Mouse (Mus musculus) liver, embryonic 11.5 days (tissue): ENCODE data around the gene Cldn7. TPM values are rescaled to one million over a fixed set of nuclear protein-coding genes. Genes with fewer than 3 reads are reported as not detected.

Experiments
- ATAC-seq: fragments of 200-750 bp; cut with Nextera tagmentation; replicated peaks from 2 replicates; pipeline ENCODE4 v1.8.0; 2017; ENCODE audit warnings: moderate number of reproducible peaks, mild to moderate bottlenecking, moderate TSS enrichment, moderate library complexity; ENCODE audit not compliant: low FRiP score
- DNase-seq: peaks from one replicate; pipeline ENCODE4 v3.0.0-alpha.2; 2017; ENCODE audit warnings: low spot score
- H3K27ac ChIP-seq: fragments of 300-500 bp; sonication (generic); 2 replicates; pipeline ENCODE4 v1.5.1; 2014; ENCODE audit warnings: mild to moderate bottlenecking, low read depth, low read length, control low read depth
- H3K27me3 ChIP-seq: fragments of 300-500 bp; sonication (generic); replicated peaks from 2 replicates; pipeline ENCODE4 v1.6.1; 2014; ENCODE audit warnings: low read length, mixed read lengths; ENCODE audit not compliant: control insufficient read depth, insufficient read depth
- H3K36me3 ChIP-seq: fragments of 300-500 bp; sonication (generic); 2 replicates; pipeline ENCODE4 v1.6.1; 2014; ENCODE audit warnings: mild to moderate bottlenecking, low read length, moderate library complexity, mixed read lengths; ENCODE audit not compliant: control insufficient read depth, insufficient read depth
- H3K4me1 ChIP-seq: fragments of 300-500 bp; sonication (generic); replicated peaks from 2 replicates; pipeline ENCODE4 v1.6.1; 2014; ENCODE audit warnings: low read length, mixed read lengths; ENCODE audit not compliant: control insufficient read depth, insufficient read depth
- H3K4me2 ChIP-seq: fragments of 300-500 bp; sonication (generic); 2 replicates; pipeline ENCODE4 v1.6.1; 2014; ENCODE audit warnings: mild to moderate bottlenecking, control low read depth, moderate library complexity
- H3K4me3 ChIP-seq: fragments of 300-500 bp; sonication (generic); 2 replicates; pipeline ENCODE4 v1.5.1; 2014; ENCODE audit warnings: low read depth, low read length, control low read depth
- H3K9ac ChIP-seq: fragments of 300-500 bp; sonication (generic); 2 replicates; pipeline ENCODE4 v1.6.1; 2014; ENCODE audit warnings: low read depth, low read length, control low read depth
- H3K9me3 ChIP-seq: fragments of 300-500 bp; sonication (generic); 2 replicates; pipeline ENCODE4 v1.6.1; 2016; ENCODE audit warnings: low read length, inconsistent platforms, mixed read lengths; ENCODE audit not compliant: control insufficient read depth
- WGBS: fragments of 180-500 bp; shearing (Covaris S2); extraction: QIAGEN DNeasy Blood & Tissue Kit; methylation state at CpG from one replicate; pipeline ENCODE4 v1.1.7; 2014; 5-methylcytosine and 5-hydroxymethylcytosine counted together
- polyA plus RNA-seq: library from polyadenylated mRNA; unstranded; fragments of >200 nt; fragmentation: Nextera tagmentation; extraction: Ambion mirVana; gene quantifications from 2 replicates; pipeline ENCODE4 v1.2.1, GENCODE M21; 2014

Cldn7 gene
- polyA plus RNA-seq, 1 experiment from 2014 or later: 4.0 TPM

- peak overlapping the region; percentile 43; the same call in 1 of the 2 replicates for H3K4me3 ChIP-seq
- H3K4me2 ChIP-seq: peak overlapping the region; percentile 90
- H3K9me3 ChIP-seq: no peaks in the 10 kb centered on the region
- no peak overlapping the region for H3K27ac ChIP-seq
- no peak overlapping the region for H3K9ac ChIP-seq
- ATAC-seq (no peak), DNase-seq (no peak)
- peaks cover 63% of the 10 kb centered on the region for H3K27me3 ChIP-seq
- H3K36me3 ChIP-seq: no peaks in the 10 kb centered on the region
- peaks cover 19% of the 10 kb centered on the region for H3K4me1 ChIP-seq
- WGBS: 45% methylated on average over 9 of the region's 9 CpGs
These were observed 27.7 kb upstream of the Cldn7 start for GRCm38 (mm10) chr11:69936714-69937347.

GRCm38 (mm10) chr11:69937385-69937784, 27.2 kb upstream of the Cldn7 start:
- 33% methylated on average over 4 of the region's 4 CpGs for WGBS
- no peak overlapping the region for H3K4me2 ChIP-seq
- H3K27ac ChIP-seq: no peak overlapping the region
- no peak overlapping the region for H3K9ac ChIP-seq
- H3K9me3 ChIP-seq: no peaks in the 10 kb centered on the region
- H3K4me1 ChIP-seq: peaks cover 19% of the 10 kb centered on the region
- H3K4me3 ChIP-seq: no peak overlapping the region
- DNase-seq (no peak), ATAC-seq (no peak)
- no peaks in the 10 kb centered on the region for H3K36me3 ChIP-seq
- H3K27me3 ChIP-seq: peaks cover 63% of the 10 kb centered on the region

GRCm38 (mm10) chr11:69937834-69938233, 26.7 kb upstream of the Cldn7 start:
- H3K36me3 ChIP-seq: no peaks in the 10 kb centered on the region
- peaks cover 66% of the 10 kb centered on the region for H3K27me3 ChIP-seq
- H3K4me2 ChIP-seq: no peak overlapping the region
- H3K27ac ChIP-seq: no peak overlapping the region
- no peak for ATAC-seq
- no peak overlapping the region for H3K4me3 ChIP-seq
- no peaks in the 10 kb centered on the region for H3K9me3 ChIP-seq
- H3K4me1 ChIP-seq: peaks cover 17% of the 10 kb centered on the region
- H3K9ac ChIP-seq: no peak overlapping the region
- WGBS: 64% methylated on average over 5 of the region's 5 CpGs
- no peak for DNase-seq

- no peaks in the 10 kb centered on the region for H3K9me3 ChIP-seq
- H3K36me3 ChIP-seq: no peaks in the 10 kb centered on the region
- no peak overlapping the region for H3K27ac ChIP-seq
- H3K4me3 ChIP-seq: no peak overlapping the region
- 34% methylated on average over 9 of the region's 9 CpGs for WGBS
- ATAC-seq (no peak), DNase-seq (no peak)
- no peak overlapping the region for H3K9ac ChIP-seq
- H3K4me1 ChIP-seq: peaks cover 17% of the 10 kb centered on the region
- H3K27me3 ChIP-seq: peaks cover 71% of the 10 kb centered on the region
- H3K4me2 ChIP-seq: no peak overlapping the region
These were observed 26.1 kb upstream of the Cldn7 start for GRCm38 (mm10) chr11:69938401-69938979.

- H3K27me3 ChIP-seq: peaks cover 71% of the 10 kb centered on the region
- no peak overlapping the region for H3K4me3 ChIP-seq
- no peaks in the 10 kb centered on the region for H3K9me3 ChIP-seq
- H3K36me3 ChIP-seq: no peaks in the 10 kb centered on the region
- 58% methylated on average over 5 of the region's 5 CpGs for WGBS
- H3K27ac ChIP-seq: no peak overlapping the region
- peaks cover 17% of the 10 kb centered on the region for H3K4me1 ChIP-seq
- no peak for ATAC-seq
- no peak overlapping the region for H3K9ac ChIP-seq
- H3K4me2 ChIP-seq: no peak overlapping the region
- no peak for DNase-seq
These were observed 25.4 kb upstream of the Cldn7 start for GRCm38 (mm10) chr11:69939181-69939580.

- H3K36me3 ChIP-seq: 0 out of 2 replicates have a peak, but pooled peaks cover 2% of the 10 kb centered on the region
- ATAC-seq: no peak
These were observed 24.8 kb upstream of the Cldn7 start for GRCm38 (mm10) chr11:69939731-69940130.

GRCm38 (mm10) chr11:69940962-69941361, 23.6 kb upstream of the Cldn7 start:
- no peaks in the 10 kb centered on the region for H3K9me3 ChIP-seq
- H3K27me3 ChIP-seq: peaks cover 63% of the 10 kb centered on the region
- peaks cover 8% of the 10 kb centered on the region for H3K4me1 ChIP-seq
- no peak for ATAC-seq
- DNase-seq: no peak
- WGBS: 78% methylated on average over 4 of the region's 4 CpGs
- 0 out of 2 replicates have a peak, but pooled peaks cover 2% of the 10 kb centered on the region for H3K36me3 ChIP-seq
- no peak overlapping the region for H3K4me2 ChIP-seq
- no peak overlapping the region for H3K4me3 ChIP-seq
- no peak overlapping the region for H3K9ac ChIP-seq
- H3K27ac ChIP-seq: no peak overlapping the region

More at GRCm38 (mm10) chr11:69939731-69940130, 24.8 kb upstream of the Cldn7 start:
- H3K4me1 ChIP-seq: peaks cover 14% of the 10 kb centered on the region
- no peaks in the 10 kb centered on the region for H3K9me3 ChIP-seq
- H3K27ac ChIP-seq: no peak overlapping the region
- H3K4me3 ChIP-seq: no peak overlapping the region
- DNase-seq: no peak
- no peak overlapping the region for H3K4me2 ChIP-seq
- peaks cover 71% of the 10 kb centered on the region for H3K27me3 ChIP-seq
- WGBS: 92% methylated on average over 17 of the region's 17 CpGs
- no peak overlapping the region for H3K9ac ChIP-seq

GRCm38 (mm10) chr11:69945216-69945615, 19.4 kb upstream of the Cldn7 start:
- Histone ChIP-seq H3K36me3 (0 out of 2 replicates have a peak, but pooled peaks cover 2% of the 10 kb centered on the region), H3K27me3 (peaks cover 26% of the 10 kb centered on the region), H3K9ac (no peak overlapping the region), H3K4me2 (no peak overlapping the region), H3K4me3 (no peak overlapping the region), H3K27ac (no peak overlapping the region), H3K4me1 (peaks cover 25% of the 10 kb centered on the region), H3K9me3 (no peaks in the 10 kb centered on the region)
- 60% methylated on average over 13 of the region's 13 CpGs for WGBS
- ATAC-seq (no peak), DNase-seq (no peak)
